Mouse (Mus musculus) NIH3T3 (cell line): ENCODE measurements around the gene Atp6v1fnb.

Source experiments
- DNase-seq: peaks from one replicate; pipeline ENCODE4 v3.0.0-alpha.2; 2012; ENCODE audit warnings: low read depth

Atp6v1fnb gene

DNA sequence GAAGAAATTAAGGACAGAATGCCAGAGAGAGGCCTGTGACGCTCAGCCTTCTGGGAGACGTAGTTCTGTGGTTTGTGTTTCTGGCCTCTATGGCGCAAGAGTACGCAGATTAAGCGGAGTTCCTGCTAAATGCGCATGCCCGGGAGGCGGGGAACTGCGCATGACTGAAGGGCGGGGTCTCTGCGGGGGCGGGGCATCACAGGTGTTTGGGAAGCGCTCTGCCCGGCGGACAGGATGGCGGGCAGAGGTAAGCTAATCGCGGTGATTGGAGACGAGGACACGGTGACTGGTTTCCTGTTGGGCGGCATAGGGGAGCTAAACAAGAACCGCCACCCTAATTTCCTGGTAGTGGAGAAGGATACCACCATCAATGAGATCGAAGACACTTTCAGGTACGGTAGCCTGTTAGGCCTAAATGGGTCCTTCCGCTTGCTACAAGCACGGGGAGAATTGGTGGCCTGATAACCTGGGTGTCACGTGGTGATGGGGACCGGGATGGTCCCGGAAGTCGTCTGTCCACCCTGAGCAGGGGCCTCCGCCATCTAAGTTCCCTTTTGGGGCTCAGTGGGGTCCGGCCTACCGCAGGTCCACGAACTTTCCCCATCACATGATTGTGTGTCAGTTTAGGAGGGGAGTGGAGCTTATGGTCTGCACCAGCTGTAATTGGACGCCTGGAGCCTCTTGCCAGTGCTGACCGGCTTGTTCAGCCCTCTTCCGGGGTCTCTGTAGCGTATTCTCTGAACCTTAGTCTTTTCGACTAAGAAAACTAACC, 3.5 kb upstream of the Atp6v1fnb start, which contains the start of gene Atp6v1f:
Gene Atp6v1f, plus strand, starts transcription at position 136 of the 772 bp plus-strand sequence.
- peak; percentile 99 for DNase-seq

GRCm38 (mm10) chr6:29468851-29469250, 2.4 kb upstream of the Atp6v1fnb start:
- DNase-seq, result no peak

- DNase-seq, result no peak
These were observed 2.9 kb downstream of the Atp6v1fnb start for GRCm38 (mm10) chr6:29473941-29474691.

DNA sequence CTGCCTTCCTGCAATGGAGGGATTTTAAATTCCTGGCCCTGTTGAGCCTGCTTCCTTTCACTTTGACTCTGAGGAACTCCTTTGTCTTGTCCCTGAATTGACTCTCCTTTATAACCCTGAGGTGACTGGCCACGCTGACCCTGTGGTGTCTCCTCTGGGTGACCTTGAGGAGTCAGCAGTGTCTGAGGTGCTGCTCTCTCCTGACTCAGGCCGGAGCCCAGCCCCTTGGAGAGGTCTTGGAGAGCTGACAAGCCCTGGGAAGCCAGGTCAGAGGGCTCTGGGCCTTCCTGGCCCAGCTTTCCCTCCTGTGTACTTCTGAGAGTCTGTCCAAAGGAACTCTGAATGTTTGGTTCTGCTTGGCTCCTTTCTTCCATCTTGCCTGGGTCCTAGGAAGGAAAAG, 3.5 kb downstream of the Atp6v1fnb start:
- DNase-seq, result no peak

- DNase-seq, result no peak
These were observed 11.5 kb downstream of the Atp6v1fnb start for GRCm38 (mm10) chr6:29482691-29483090.

DNA sequence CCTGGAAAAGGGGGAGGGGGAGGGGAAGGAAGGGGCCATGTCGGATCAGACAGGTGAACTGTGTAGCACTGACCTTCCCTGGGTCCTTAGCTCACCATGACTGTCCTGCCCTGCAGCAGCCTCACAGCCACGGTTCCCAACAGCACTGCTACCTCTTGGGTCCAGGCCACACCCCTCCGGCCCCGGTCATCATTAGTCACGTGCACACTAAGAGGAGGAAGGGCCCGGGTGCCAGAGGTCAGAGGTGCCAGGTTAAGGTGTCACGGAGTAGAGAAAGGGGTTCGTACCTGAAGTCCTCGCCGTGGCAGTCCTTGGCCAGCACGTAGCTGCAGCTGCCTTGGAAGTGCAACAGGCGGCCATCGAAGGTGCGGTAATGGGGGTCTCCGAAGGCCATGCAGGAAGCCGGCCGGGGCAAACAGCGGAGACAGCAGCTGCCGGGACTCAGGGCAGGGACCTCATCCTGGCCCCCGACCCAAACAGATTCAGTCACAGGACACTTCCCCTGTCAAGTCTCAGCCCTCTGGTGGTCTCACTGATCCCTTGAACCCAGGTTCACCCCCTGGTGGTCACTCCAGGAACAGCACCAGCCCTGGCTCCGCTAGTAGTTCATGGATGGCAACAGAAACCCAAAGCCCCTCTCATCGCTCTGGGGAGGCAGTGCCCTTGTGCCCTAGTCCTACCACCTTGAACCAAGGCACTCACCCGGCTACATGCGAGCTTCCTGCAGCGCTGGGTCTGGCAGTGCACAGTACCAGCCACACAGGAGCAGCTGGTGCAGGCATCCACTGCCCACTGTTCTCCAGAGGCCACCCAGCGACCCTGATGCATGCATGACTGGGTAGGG, 13.7 kb downstream of the Atp6v1fnb start:
- DNase-seq, result peak; percentile 59

GRCm38 (mm10) chr6:29485951-29486350, 14.7 kb downstream of the Atp6v1fnb start:
- DNase-seq, result no peak

- DNase-seq, result peak; percentile 47
These were observed 22.9 kb downstream of the Atp6v1fnb start for GRCm38 (mm10) chr6:29494101-29494500.

DNA sequence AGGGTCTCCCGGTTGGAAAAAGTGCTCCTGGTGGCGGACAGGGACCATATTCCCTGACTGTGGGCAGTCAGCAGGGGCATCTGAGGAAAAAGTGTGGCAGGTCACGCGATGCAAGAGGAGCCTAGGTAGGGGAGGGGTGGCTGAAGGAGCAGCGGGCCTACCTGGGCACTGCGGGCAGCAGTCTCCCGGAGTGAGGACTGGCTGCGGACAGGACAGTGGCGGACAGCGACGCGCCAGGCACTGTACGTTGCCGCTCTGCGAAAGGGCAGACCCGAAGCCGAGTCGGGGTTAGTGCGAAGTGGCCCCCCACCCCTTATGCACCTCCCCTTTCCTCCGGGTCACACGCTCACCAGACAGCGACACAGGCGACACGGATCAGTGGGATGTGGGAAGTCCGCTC, 25.0 kb downstream of the Atp6v1fnb start:
- DNase-seq, result no peak

- DNase-seq, result no peak
These were observed 26.6 kb downstream of the Atp6v1fnb start for GRCm38 (mm10) chr6:29497791-29498190.

DNA sequence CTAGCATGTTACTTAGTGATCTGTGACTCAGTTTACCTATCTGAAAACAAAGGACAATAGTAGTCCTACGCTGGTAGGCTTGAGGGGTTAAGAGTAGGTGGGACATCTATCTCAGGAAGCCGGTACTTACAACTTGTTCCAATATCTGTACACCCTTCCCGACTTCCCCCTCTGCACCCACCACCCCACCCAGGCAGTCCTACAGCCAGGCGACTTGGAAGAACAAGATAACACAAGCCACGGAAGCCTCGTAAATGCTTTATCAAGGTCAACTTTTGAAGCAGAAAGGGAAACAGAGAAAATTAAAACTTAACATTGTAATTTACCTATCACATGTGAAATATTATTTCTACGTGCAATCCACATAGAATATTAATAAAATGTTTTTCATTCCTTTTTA, 28.9 kb downstream of the Atp6v1fnb start:
- no peak for DNase-seq

- DNase-seq, result no peak
These were observed 29.6 kb downstream of the Atp6v1fnb start for GRCm38 (mm10) chr6:29500810-29501209.

- peak; percentile 58 for DNase-seq
These were observed 30.4 kb downstream of the Atp6v1fnb start for GRCm38 (mm10) chr6:29501599-29501998.

DNA sequence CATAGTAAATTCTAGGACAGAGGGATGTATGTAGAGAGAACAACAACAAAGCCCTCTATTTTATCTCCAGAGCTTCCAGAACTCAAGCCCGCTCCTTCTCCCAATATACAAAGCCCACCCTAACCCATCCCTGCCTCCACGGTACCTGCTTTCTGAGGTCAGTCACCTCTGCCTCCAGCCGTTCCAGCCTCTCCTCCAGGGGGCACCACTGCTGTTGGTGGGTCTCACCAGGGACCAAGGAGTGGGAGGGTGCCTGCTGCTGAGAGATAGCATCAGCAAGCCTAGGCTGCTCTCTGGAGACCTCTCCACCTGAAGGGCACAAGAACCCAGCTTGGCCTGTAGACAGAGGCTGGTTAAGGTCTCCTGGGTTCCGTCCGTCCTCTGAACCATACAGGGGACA, 34.3 kb downstream of the Atp6v1fnb start:
- no peak for DNase-seq

- no peak for DNase-seq
These were observed 35.6 kb downstream of the Atp6v1fnb start for GRCm38 (mm10) chr6:29506834-29507233.

GRCm38 (mm10) chr6:29507447-29508309, 36.4 kb downstream of the Atp6v1fnb start, which contains the start of gene Kcp:
TSS of gene Kcp (minus strand) at chr6:29507952.
- no peak for DNase-seq

DNA sequence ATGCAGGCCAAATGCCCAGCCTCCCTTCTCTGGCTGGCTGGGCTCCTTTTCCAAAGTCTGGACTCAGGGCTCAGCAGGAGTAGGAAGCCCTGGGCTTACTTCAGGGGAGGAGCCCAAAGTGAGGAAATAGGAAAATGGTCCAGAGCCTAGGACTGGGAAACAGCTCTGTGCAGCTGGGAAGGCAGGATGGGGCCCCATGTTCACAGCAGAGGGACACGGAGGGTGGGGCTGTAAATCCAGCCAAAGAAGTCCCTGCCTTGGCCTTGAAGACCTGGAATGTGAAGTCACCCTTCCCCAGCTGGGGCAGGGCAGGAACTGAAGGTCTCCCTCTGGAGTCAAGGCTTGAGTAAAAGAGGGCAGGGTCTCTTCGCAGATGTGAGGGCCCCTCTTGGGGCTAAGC, 37.8 kb downstream of the Atp6v1fnb start:
- no peak for DNase-seq

DNA sequence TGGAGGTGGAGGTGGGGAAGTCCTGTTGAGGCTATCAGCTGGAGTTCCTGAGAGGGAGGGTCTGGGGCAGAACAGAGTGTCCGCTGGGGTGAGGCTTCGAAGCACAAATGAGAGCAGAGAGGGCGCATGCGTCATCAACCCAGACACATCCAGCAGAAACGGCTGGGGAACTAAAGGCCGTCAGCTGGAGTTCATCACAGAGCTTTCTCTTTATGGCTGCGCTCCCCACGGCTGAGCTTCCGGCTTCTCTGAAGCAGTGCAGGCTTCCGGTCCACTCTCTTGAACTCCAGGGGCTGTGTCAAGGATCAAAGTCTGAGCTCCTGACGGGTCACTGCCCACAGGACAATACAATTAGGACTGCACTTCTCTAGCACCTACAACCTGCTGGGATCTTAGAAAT, 42.0 kb downstream of the Atp6v1fnb start:
- DNase-seq, result peak; percentile 51

DNA sequence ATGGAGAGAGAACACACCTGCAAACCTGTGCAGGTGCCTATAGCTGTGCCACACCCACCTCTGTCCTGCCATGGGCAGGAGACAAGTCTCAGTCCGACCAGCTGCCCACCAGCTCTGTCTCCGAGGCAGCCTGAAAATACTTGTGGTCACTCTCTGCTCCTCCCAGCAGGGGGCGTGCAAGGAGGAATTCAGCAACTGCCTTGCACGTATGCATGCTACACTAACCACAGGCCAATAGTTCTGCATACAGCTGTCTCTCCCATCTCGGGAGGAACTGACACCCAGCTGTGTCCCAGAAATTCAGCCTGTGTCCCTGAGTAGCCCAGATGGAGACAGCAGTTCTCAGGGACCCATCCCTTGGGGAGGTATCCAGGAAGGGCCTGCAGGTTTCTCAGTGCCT, 45.9 kb downstream of the Atp6v1fnb start:
- DNase-seq, result peak; percentile 90

DNA sequence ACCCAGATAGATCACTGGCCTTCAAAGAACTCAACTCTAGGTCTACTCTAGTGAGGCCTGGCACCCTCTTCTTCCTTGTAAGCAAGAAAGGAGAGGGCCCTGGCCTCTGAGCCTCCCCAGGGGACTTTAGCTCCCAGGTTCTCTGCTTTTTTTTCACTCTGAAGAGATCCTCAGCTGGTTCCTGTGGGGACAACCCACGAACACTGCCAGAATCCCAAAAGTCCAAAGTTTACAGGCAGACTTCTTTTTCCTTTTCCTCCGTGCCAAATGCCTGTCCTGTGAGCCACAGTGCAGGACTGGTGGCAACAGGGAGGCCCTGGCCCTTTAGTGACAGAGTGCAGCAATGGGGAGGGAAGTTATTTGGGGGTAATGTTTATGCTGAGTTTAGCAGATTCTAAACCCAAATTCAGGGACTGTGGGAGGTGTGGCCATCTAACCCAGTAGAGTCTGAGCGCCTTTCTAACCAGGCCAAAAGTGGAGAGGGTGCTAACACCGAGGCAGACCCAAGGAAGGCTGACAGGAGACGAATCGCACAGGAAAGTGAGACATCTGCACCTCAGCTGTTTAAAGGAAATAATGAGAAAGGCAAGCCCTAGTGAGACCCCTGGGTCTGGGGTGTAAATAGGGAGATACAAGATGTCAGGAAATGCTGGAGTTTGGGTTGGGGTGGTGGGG, 51.5 kb downstream of the Atp6v1fnb start:
- DNase-seq, result no peak
